Mouse (Mus musculus): ENCODE results near the gene Gm44511.

DNA sequence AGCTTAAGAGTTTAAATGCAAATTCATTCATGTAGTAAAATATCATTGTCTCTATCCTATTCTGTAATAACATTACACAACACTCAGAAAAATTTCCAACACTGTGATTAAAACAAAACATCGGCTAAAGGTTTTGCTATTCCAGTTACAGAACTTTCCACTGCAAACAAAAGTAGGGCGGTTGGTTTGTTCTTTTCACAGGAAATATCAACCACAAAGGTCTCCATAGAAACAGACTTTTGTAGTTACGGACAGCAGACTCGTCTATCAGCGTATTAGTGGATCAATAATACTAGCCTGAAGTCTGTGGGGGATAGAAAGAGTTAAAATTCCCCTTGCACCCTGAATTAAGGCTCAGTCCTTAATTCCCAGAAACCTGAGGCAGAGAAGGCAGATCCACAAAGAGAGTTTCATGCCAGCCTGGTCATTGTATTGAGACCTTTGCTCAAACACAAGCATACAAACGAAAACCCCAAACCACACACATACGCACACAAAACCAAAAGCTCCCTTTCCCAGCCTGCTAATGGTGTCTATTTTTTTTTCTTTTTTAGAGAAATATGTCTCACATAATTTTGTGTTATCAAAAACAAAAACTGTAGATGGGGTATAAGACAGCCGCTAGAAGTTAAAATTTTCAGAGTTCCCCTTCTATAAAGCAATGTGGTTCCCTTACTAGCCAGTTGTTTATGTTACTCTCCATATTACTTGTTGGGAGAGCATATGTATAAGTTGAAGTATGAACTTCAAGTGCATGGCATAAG is 10.3 kb upstream of the Gm44511 start:
- TF ChIP-seq CTCF (IDR thresholded peaks at IDR 0.05; ENCODE audit: low read depth, low read length) (no peak), POLR2A (IDR thresholded peaks at IDR 0.05; ENCODE audit: insufficient read depth, low read length) (no peak), EP300 (IDR thresholded peaks at IDR 0.05; ENCODE audit: insufficient read depth, low read depth, low read length) (no peak)

Data from ES-Bruce4 (cell line).